Mouse (Mus musculus) brown adipose tissue, adult 24 weeks (tissue): ENCODE results near the gene Ak4. TPM values are rescaled to one million over a fixed set of nuclear protein-coding genes. Genes with fewer than 3 reads are reported as not detected.

Experiments used
- H3K27ac ChIP-seq: fragments of 200-500 bp; replicated peaks from 2 replicates; pipeline ENCODE4 v1.5.1; 2012; ENCODE audit warnings: low read depth, mild to moderate bottlenecking, low read length
- H3K4me1 ChIP-seq: fragments of 200-500 bp; 2 replicates; pipeline ENCODE4 v1.6.1; 2012; ENCODE audit warnings: low read length, mixed read lengths; ENCODE audit not compliant: control insufficient read depth, insufficient read depth, insufficient read length
- H3K4me3 ChIP-seq: fragments of 200-500 bp; 2 replicates; pipeline ENCODE4 v1.5.1; 2012; ENCODE audit warnings: low read depth, mild to moderate bottlenecking, low read length, moderate library complexity; ENCODE audit not compliant: insufficient read depth
- polyA plus RNA-seq: library from polyadenylated mRNA; stranded (reverse); fragments of >200 nt; gene quantifications from 2 replicates; pipeline ENCODE4 v1.2.4, GENCODE M21; 2012; ENCODE audit not compliant: missing spikeins, insufficient read depth, insufficient read length

Ak4 gene
- polyA plus RNA-seq, 1 experiment, result 2.4 TPM

- H3K4me3 ChIP-seq, result no peak overlapping the region
- no peaks in the 10 kb centered on the region for H3K4me1 ChIP-seq
- H3K27ac ChIP-seq, result no peak overlapping the region
Observed at GRCm38 (mm10) chr4:101508431-101508830, 89.4 kb downstream of the Ak4 start.

DNA sequence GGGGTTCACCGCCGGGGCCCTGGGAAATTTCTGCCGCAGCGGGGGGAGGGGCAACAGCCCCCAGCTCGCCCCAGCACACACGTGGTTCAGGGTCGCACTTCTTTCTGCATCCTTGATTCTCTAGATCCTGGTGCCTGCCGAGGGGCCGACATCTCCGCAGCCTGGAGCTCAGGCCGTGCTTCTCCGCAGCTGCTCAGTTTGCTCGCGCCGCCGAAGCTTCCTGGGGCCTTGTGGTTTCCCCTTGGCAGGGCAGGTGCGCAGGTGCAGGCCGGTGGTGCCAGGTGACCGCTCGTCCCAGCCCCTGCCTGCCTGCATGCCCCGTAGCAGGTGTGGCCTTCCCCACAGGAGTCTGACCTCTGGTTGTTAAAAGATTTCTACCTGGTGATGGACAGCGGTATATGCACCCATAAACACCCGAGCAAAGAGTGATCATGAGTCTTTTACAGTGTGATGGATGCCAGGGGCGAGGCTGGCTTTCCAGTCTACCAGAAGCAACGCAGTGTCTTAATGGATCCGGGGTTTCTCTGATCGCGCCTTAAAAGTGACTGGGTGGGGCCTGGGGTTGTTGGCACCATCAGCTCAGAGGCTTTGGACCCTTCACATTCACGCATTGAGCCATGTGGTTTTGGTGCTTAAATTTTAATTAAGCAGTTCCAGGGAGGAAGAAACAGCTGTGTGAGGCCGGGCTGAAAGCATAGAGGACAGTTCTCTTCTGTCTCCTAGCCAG, 89.9 kb downstream of the Ak4 start:
- Histone ChIP-seq H3K4me1 (no peaks in the 10 kb centered on the region), H3K4me3 (no peak overlapping the region), H3K27ac (no peak overlapping the region)

DNA sequence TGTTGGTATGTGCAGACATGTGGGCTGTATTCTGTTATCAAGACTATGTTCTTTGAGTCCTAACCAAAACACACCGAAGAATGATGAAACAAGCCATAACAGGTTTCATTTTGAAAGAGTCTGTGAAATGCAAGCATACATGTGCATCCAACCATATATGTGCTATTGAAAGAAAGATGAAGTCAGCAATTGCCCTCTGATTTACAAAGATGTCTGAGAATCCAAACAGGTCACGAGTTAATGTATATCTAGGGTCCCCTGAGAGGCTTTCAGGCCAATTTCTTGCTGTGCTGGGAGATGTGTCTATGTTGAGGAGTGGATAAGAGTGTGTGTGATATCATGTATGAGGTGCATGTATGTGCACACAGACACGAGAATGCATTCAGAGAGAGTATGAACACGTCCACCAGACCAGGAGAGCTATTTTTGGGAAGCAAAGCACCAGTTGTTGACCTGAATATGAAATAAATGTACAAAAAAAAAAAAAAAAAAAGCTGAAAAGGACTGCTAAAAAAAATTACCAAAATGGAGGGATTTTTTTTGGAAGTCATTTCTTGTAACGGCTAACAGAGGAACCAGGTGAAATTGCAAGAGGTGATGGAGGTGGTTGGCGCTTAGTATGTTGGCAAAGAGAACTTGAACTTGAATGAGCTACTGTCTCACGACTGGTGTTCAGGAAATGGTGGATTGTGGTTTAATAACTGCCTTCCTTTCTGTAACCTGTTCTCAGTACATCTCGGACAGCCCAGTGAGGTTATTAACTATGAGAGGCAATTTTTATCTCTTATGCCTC, 91.2 kb downstream of the Ak4 start:
- H3K27ac ChIP-seq, result no peak overlapping the region

GRCm38 (mm10) chr4:101510904-101511210, 91.8 kb downstream of the Ak4 start:
- H3K4me3 ChIP-seq, result no peak overlapping the region
- no peaks in the 10 kb centered on the region for H3K4me1 ChIP-seq
- H3K27ac ChIP-seq, result no peak overlapping the region

More for the DNA sequence above, 91.2 kb downstream of the Ak4 start:
- H3K4me3 ChIP-seq, result no peak overlapping the region
- H3K4me1 ChIP-seq, result no peaks in the 10 kb centered on the region

DNA sequence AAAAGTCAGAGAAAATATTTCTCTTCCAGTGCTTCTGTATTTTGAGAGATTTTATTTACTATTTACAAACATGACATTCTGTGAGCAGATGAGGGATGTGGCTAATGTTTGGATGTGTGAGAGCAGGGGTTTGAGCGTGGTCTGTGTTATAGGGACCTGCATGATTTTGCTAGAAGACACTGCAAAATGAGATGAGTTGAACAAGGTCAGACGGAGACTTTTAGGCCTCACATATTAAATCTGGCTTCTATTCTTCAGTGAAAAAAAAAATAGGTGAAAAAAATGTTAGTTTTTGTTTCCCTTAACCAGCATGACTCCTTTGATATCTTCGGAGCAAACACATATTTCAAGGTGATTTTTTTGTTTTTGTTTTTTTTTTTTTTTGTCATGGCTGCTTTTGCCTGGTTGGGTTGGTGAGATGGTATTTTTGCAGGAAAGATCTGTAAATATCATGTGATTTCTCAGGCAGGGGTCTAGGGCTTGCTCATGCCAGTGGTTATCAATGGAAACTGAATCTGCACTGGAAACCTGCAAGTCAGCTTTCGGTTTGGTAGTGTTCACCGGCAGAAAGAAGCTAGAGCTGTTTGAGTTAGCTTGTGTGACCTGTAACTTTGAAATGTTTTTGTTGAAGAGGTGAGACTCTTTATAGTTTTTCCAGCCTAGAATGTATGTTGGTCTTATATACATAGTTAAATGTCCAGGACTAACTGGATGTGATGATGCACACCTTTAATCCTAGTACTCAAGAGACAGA, 92.9 kb downstream of the Ak4 start:
- no peak overlapping the region for H3K27ac ChIP-seq
- H3K4me1 ChIP-seq, result no peaks in the 10 kb centered on the region
- H3K4me3 ChIP-seq, result no peak overlapping the region

- Histone ChIP-seq H3K27ac (no peak overlapping the region), H3K4me3 (no peak overlapping the region), H3K4me1 (no peaks in the 10 kb centered on the region)
Observed at GRCm38 (mm10) chr4:101513251-101513650, 94.2 kb downstream of the Ak4 start.

DNA sequence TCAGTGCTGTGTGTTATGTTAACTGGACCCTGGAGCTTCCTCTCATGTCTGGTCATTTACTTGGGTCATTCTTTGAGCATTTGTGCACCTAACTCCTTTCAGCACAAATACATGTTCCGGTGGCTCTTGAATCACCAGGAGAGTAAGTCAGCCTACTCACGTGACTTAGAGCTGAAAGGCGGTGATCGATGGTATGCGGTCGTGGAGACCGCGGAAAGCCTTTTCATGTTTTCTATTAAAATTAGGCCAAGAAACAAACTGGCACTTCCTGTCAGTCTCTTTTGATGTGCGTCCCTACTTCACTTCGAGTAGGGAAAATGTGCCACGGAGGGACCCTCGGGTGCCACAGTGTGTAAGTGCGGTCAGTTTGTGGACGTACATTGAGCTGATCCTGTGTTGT, 96.8 kb downstream of the Ak4 start:
- Histone ChIP-seq H3K4me3 (no peak overlapping the region), H3K4me1 (no peaks in the 10 kb centered on the region), H3K27ac (no peak overlapping the region)

Other genes starting within 250 kb of the Ak4 start
- 45.5 and 51.7 TPM in 2 replicates for gene Jak1, start 154.0 kb upstream of the Ak4 start, polyA plus RNA-seq
- gene Dnajc6, start 77.4 kb downstream of the Ak4 start, polyA plus RNA-seq, result not detected in 2 replicates
- gene Leprot, start 228.4 kb downstream of the Ak4 start, polyA plus RNA-seq, result 36.0 and 36.4 TPM in 2 replicates